Mouse (Mus musculus): Measurements from ENCODE around the gene Npl.

Npl gene

GRCm38 (mm10) chr1:153542726-153543320, 7.0 kb downstream of the Npl start:
- no peak for DNase-seq (ENCODE audit: low read depth, low spot score)

DNA sequence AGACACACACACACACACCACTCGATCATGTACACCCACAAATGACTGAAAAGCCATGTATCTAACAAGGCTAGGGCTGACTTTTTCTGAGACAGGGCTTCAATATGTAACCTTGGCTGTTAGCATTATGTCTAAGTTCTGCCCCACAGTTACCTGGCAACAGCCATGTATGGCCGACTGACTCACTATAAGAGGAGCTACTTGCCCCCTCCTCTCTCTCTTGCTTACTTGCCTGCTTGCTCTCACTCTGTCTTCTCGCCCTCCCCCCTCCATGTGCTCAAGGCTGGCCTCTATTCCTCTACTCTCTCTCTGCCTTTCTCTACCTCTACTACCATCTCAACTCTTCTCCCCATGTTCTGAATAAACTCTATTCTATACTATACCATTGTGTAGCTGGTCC, 9.1 kb downstream of the Npl start:
- no peak for DNase-seq (ENCODE audit: low read depth, low spot score)

- DNase-seq (ENCODE audit: low read depth, low spot score) = no peak
These were observed 10.0 kb downstream of the Npl start for GRCm38 (mm10) chr1:153539739-153540333.

DNA sequence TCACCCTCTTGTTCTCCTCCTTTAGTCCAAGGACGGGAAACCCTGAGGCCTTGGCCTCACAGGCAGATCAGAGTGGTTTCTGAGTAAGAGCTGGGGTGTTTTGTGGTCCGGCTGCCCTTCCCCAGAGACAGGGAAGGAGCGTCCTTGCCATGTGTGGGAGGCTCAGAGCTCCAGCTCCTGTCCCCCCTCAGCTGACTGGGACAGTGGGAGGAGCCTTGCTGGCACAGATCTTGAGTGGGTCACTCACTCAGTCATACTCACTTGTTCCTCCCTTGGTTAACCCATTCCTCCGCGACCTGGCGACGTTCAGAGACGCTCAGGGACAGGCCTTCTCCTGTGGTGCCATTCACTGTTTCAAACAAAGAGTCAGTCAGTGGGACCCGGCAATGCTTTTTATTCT, 14.2 kb downstream of the Npl start:
- DNase-seq (ENCODE audit: low read depth, low spot score) = no peak

DNA sequence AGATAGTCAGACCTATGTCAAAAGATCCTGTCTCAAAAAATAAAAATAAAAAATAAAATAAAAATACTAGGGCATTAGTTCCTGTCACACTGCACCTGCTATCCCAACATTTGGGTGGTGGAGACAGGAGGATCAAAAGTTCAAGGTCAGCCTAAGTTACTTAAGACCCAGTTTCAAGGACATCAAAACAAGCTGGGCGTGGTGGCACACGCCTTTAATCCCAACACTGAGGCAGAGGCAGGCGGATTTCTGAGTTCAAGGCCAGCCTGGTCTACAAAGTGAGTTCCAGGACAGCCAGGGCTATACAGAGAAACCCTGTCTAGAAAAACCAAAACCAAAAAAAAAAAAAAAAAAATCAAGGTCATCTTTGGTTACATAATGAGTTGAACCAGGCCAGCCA, 16.9 kb downstream of the Npl start:
- DNase-seq (ENCODE audit: low read depth, low spot score) = peak; percentile 78

- DNase-seq (ENCODE audit: low read depth, low spot score) = peak; percentile 38
These were observed 17.5 kb downstream of the Npl start for GRCm38 (mm10) chr1:153532234-153532841.

DNA sequence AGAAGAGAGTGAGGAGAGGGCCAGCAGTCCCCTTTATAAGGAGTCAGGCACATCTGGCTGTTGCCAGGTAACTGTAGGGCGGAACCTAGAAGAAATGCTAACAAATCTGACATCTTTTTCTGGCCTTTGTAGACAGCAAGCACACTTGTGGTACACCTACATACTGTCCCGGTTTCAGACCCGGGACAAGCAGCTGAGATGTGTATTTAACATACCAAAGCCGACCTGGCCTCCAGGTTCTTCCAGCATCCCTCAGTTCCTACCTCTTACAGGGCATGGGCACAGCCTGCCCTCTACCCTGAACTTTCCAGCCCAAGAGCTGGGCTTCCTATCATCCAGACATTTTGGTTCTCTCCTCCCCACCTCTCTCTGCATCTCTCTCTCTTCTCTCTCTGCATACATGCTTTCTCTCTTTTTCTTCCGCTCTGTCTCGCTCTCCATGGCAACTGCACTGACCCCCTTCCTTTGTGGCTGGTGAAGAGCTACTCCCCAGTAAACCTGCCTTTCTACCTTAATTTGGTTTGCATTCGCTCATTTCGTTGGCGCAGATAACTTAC, 18.1 kb downstream of the Npl start:
- DNase-seq (ENCODE audit: low read depth, low spot score) = peak; percentile 15

GRCm38 (mm10) chr1:153522116-153522515, 27.7 kb downstream of the Npl start:
- no peak for DNase-seq (ENCODE audit: low read depth, low spot score)

GRCm38 (mm10) chr1:153515368-153515767, 34.5 kb downstream of the Npl start:
- no peak for DNase-seq (ENCODE audit: low read depth, low spot score)

- no peak for DNase-seq (ENCODE audit: low read depth, low spot score)
These were observed 39.4 kb downstream of the Npl start for GRCm38 (mm10) chr1:153510330-153511009.

DNA sequence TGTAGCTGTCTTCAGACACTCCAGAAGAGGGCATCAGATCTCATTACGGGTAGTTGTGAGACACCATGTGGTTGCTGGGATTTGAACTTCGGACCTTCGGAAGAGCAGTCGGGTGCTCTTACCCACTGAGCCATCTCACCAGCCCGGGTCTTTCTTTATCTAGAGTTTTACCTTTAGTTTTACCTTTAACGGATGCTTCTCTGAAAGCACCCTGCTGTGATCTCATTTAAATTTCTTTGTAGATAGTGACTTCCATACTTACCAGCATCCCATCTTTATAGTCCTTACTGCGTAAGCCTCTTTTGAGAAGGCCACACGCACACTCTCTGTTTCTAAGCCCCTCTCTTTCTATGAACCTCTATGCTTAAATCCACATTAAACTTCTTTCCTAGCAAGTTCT, 40.3 kb downstream of the Npl start:
- peak; percentile 52 for DNase-seq (ENCODE audit: low read depth, low spot score)

GRCm38 (mm10) chr1:153509012-153509411, 40.8 kb downstream of the Npl start:
- DNase-seq (ENCODE audit: low read depth, low spot score) = no peak

GRCm38 (mm10) chr1:153506266-153506665, 43.6 kb downstream of the Npl start:
- DNase-seq (ENCODE audit: low read depth, low spot score) = no peak

- DNase-seq (ENCODE audit: low read depth, low spot score) = peak; percentile 58
These were observed 48.1 kb downstream of the Npl start for GRCm38 (mm10) chr1:153501644-153502321.

GRCm38 (mm10) chr1:153500030-153500429, 49.8 kb downstream of the Npl start:
- DNase-seq (ENCODE audit: low read depth, low spot score) = peak; percentile 76

GRCm38 (mm10) chr1:153496030-153496429, 53.8 kb downstream of the Npl start:
- no peak for DNase-seq (ENCODE audit: low read depth, low spot score)

DNA sequence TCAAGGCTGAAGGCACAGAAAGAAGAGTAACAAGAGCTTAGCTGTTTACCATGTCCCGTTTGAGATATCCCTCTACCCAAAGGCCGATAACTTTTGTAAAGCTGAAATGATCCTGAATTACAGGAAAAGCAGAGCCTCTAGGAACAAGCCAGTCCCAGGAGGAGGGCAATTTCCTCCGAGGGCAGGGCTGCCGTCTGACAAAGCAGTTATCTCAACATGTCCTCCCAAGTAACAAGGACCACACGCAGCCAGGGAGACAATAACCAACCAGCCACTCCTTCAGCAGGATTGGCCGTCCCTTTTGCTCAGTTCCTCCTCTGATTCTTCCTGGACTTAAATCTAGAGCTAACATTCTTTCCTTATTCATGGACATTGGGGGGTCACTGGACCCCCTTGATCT, 55.9 kb downstream of the Npl start:
- peak; percentile 81 for DNase-seq (ENCODE audit: low read depth, low spot score)

DNA sequence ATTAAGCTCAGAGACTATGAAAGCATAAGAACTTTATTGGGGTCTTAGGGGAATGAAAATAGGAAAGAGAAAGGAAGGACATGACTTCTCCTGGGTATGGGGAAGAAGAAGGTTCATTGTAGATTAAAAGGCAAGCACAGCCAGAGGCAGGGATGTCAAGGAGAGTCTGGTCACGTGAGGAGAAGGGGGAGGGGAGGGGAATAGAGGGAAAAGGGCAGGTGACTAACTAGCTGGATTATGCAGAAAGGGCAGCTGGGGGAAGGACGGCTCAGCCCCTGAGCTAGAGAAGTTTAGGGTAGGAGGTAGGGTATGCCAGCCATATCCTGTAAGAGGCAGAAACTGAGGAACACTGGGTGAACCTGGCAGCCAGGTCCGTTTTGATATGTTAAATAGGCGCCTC, 56.5 kb downstream of the Npl start:
- peak; percentile 80 for DNase-seq (ENCODE audit: low read depth, low spot score)

DNA sequence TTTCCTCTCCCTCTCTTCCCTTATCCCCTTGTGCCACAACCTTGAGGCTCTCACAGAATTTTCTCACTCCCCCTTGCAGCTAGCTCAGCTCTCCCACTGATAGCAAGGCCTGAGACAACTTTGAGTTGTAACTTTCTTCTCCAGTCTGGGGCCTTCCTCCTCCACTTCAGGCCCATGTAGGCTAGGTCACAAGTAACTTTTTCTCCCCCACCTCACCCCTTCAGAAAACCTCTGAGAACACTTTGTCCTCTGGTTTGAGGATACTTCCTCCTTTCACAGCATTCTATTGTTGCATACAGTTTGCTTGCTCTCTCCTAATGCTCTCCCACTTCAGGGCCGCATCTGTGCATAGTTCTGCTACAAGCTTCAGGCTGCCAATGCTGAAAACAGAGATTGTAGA, 58.0 kb downstream of the Npl start:
- no peak for DNase-seq (ENCODE audit: low read depth, low spot score)

DNA sequence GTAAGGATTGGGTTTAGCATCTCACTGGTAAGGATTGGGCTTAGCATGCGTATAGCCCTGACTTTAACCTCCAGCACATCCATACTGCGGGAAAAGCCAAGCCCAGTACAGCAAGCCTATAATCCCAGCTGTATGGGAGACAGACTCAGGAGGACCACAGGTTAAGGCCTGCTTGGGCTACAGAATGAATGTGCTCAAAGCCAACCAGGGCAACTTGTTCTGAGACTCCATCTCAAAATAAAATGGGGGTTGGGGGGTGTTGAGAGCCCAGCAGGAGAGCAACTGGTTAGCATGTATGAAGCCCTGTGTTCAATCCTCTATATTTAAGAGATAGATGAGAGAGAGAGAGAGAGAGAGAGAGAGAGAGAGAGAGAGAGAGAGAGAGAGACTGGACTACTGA, 58.5 kb downstream of the Npl start:
- no peak for DNase-seq (ENCODE audit: low read depth, low spot score)

DNA sequence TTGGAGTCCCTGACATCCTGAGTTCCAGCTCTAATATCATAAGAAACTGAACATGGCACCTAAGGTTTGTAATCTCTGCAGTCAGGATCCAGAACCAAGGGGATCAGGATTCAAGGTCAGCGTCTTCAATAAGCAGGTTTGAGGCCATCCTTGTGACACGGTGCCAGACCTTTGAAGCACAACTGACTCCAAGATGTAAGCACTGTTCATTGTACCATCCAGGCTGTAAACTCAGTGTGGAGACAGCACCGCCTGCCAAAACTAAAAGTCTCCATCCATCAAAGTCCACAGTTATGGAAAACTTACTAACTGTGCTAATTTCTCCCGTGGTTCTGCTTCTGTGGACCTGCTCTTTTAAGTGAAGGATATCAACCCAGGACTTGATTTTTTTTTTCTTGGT, 59.9 kb downstream of the Npl start:
- DNase-seq (ENCODE audit: low read depth, low spot score) = no peak

GRCm38 (mm10) chr1:153489540-153489939, 60.3 kb downstream of the Npl start:
- peak; percentile 29 for DNase-seq (ENCODE audit: low read depth, low spot score)

Measured in ZHBTc4 (cell line).